Mouse (Mus musculus) megakaryocyte-erythroid progenitor cell, adult 5-6 weeks (primary cell): ENCODE measurements at regions not wholly inside any gene's neighbourhood (a gene's known extent, or its start where the extent isn't known, plus 50 kb on each side); places are given as distances from the start of the nearest gene placed in this dataset.

Experiments used
- ATAC-seq: replicated peaks from 2 replicates; pipeline ENCODE4 v1.8.0; 2016; ENCODE audit warnings: mild to moderate bottlenecking, inconsistent platforms; ENCODE audit not compliant: severe bottlenecking, poor library complexity, low FRiP score, low TSS enrichment

- ATAC-seq = no peak
Measured at GRCm38 (mm10) chr3:153033980-153034379, 51.9 kb upstream of the St6galnac5 start.
